Mouse (Mus musculus) MEL (cell line): ENCODE measurements around the gene Wdr91. TPM values are rescaled to one million over a fixed set of nuclear protein-coding genes. Genes with fewer than 3 reads are reported as not detected.

Experiments
- DNase-seq: peaks from one replicate; pipeline ENCODE4 v3.0.0; 2011; ENCODE audit warnings: low read depth, low spot score
- H3K27ac ChIP-seq: 2 replicates; pipeline ENCODE4 v1.5.1; 2012; ENCODE audit warnings: low read depth, mild to moderate bottlenecking, control low read depth, low read length, moderate library complexity; ENCODE audit not compliant: control insufficient read depth
- H3K27me3 ChIP-seq, 2 experiments: fragments of 150-350 bp in 1 of 2; sonication (generic) in 1 of 2; 2 replicates each; pipeline ENCODE4 v1.6.1; 2012; ENCODE audit warnings: low read length in 2 of 2, mild to moderate bottlenecking in 2 of 2, improper control_type of control experiment in 1 of 2, moderate library complexity in 1 of 2; ENCODE audit not compliant: insufficient read depth in 2 of 2, control insufficient read depth in 1 of 2
- H3K36me3 ChIP-seq, 2 experiments: 2 replicates each; pipeline ENCODE4 v1.6.1; 2012 to 2014; ENCODE audit warnings: low read length in 2 of 2, improper control_type of control experiment in 1 of 2, inconsistent platforms in 1 of 2, mild to moderate bottlenecking in 1 of 2; ENCODE audit not compliant: insufficient read depth in 2 of 2, control insufficient read depth in 1 of 2
- H3K4me1 ChIP-seq, 2 experiments: fragments of 150-350 bp in 1 of 2; sonication (generic) in 1 of 2; 2 replicates each; pipeline ENCODE4 v1.6.1; 2012; ENCODE audit warnings: low read length in 2 of 2, improper control_type of control experiment in 1 of 2, mild to moderate bottlenecking in 1 of 2; ENCODE audit not compliant: insufficient read depth in 2 of 2, control insufficient read depth in 1 of 2
- H3K4me3 ChIP-seq, 2 experiments: fragments of 150-350 bp in 1 of 2; sonication (generic) in 1 of 2; 2 replicates each; pipeline ENCODE4 v1.5.1; 2012; ENCODE audit warnings: low read depth in 2 of 2, low read length in 2 of 2, mild to moderate bottlenecking in 2 of 2, moderate library complexity in 2 of 2, control low read depth in 1 of 2, improper control_type of control experiment in 1 of 2; ENCODE audit not compliant: control insufficient read depth in 1 of 2, insufficient read depth in 1 of 2
- H3K79me2 ChIP-seq: 2 replicates; pipeline ENCODE4 v1.6.1; 2012; ENCODE audit warnings: mild to moderate bottlenecking, low read length, moderate library complexity; ENCODE audit not compliant: control insufficient read depth, poor library complexity, insufficient read depth
- H3K9ac ChIP-seq: 2 replicates; pipeline ENCODE4 v1.6.1; 2012; ENCODE audit warnings: low read depth, mild to moderate bottlenecking, control low read depth, low read length, moderate library complexity; ENCODE audit not compliant: control insufficient read depth, poor library complexity, severe bottlenecking
- H3K9me3 ChIP-seq: fragments of 150-350 bp; sonication (generic); replicated peaks from 2 replicates; pipeline ENCODE4 v1.6.1; 2012; ENCODE audit warnings: mild to moderate bottlenecking, low read length, improper control_type of control experiment, moderate library complexity; ENCODE audit not compliant: insufficient read depth
- BHLHE40 ChIP-seq: IDR thresholded peaks from 2 replicates; pipeline ENCODE4 v1.6.1; 2012; ENCODE audit warnings: low read depth, mild to moderate bottlenecking, inconsistent platforms, low read length, improper control_type of control experiment, borderline replicate concordance
- CHD1 ChIP-seq: IDR thresholded peaks from 2 replicates; pipeline ENCODE4 v1.6.1; 2012; ENCODE audit warnings: low read depth, mild to moderate bottlenecking, inconsistent platforms, low read length, improper control_type of control experiment
- CTCF ChIP-seq, 3 experiments: IDR thresholded peaks in 2 of 3; conservative IDR thresholded peaks in 1 of 3; 2 replicates each; pipeline ENCODE4 v1.5.1; 2011 to 2012; ENCODE audit warnings: low read length in 3 of 3, low read depth in 2 of 3, mild to moderate bottlenecking in 2 of 3, improper control_type of control experiment in 1 of 3, inconsistent platforms in 1 of 3, mixed read lengths in 1 of 3, moderate library complexity in 1 of 3; ENCODE audit not compliant: control insufficient read depth in 1 of 3, insufficient read depth in 1 of 3, poor library complexity in 1 of 3, severe bottlenecking in 1 of 3
- GABPA ChIP-seq: IDR thresholded peaks from 2 replicates; pipeline ENCODE4 v1.6.1; 2012; ENCODE audit warnings: low read depth, mild to moderate bottlenecking, inconsistent platforms, low read length, improper control_type of control experiment, moderate library complexity
- GATA1 ChIP-seq: IDR thresholded peaks from 2 replicates; pipeline ENCODE4 v1.6.1; 2011; ENCODE audit warnings: low read depth, low read length, improper control_type of control experiment
- JUND ChIP-seq: IDR thresholded peaks from 2 replicates; pipeline ENCODE4 v1.6.1; 2011; ENCODE audit warnings: low read depth, mild to moderate bottlenecking, improper control_type of control experiment, low read length
- KAT2A ChIP-seq: conservative IDR thresholded peaks from 2 replicates; pipeline ENCODE4 v1.6.1; 2012; ENCODE audit warnings: low read depth, low read length, improper control_type of control experiment, inconsistent platforms
- MAFK ChIP-seq: IDR thresholded peaks from 2 replicates; pipeline ENCODE4 v1.6.1; 2011; ENCODE audit warnings: low read depth, mild to moderate bottlenecking, low read length, improper control_type of control experiment, borderline replicate concordance
- MAX ChIP-seq: IDR thresholded peaks from 2 replicates; pipeline ENCODE4 v1.6.1; 2011; ENCODE audit warnings: low read length, improper control_type of control experiment
- MAZ ChIP-seq: IDR thresholded peaks from 2 replicates; pipeline ENCODE4 v1.6.1; 2012; ENCODE audit warnings: low read depth, mild to moderate bottlenecking, inconsistent platforms, low read length, improper control_type of control experiment
- MEF2A ChIP-seq: IDR thresholded peaks from 2 replicates; pipeline ENCODE4 v1.6.1; 2014; ENCODE audit warnings: low read depth, mild to moderate bottlenecking, inconsistent platforms, low read length, improper control_type of control experiment; ENCODE audit not compliant: poor library complexity, insufficient replicate concordance, severe bottlenecking; ENCODE audit errors: extremely low read depth
- NRF1 ChIP-seq: IDR thresholded peaks from 2 replicates; pipeline ENCODE4 v1.6.1; 2014; ENCODE audit warnings: low read depth, mild to moderate bottlenecking, inconsistent platforms, low read length, improper control_type of control experiment, moderate library complexity; ENCODE audit not compliant: poor library complexity, insufficient read depth, severe bottlenecking
- POLR2A ChIP-seq, 2 experiments: IDR thresholded peaks; 2 replicates each; pipeline ENCODE4 v1.6.1; 2011 to 2012; ENCODE audit warnings: low read length in 2 of 2, mild to moderate bottlenecking in 2 of 2, control low read depth in 1 of 2, improper control_type of control experiment in 1 of 2, low read depth in 1 of 2, moderate library complexity in 1 of 2; ENCODE audit not compliant: control insufficient read depth in 1 of 2, insufficient read depth in 1 of 2, poor library complexity in 1 of 2
- POLR2AphosphoS2 ChIP-seq: IDR thresholded peaks from 2 replicates; pipeline ENCODE4 v1.6.1; 2011; ENCODE audit warnings: low read length, improper control_type of control experiment
- POLR2AphosphoS5 ChIP-seq: IDR thresholded peaks from 2 replicates; pipeline ENCODE4 v1.6.1; 2012; ENCODE audit warnings: low read depth, borderline replicate concordance, mild to moderate bottlenecking, inconsistent platforms, low read length, moderate library complexity, mixed read lengths
- RAD21 ChIP-seq: IDR thresholded peaks from 2 replicates; pipeline ENCODE4 v1.6.1; 2011; ENCODE audit warnings: mild to moderate bottlenecking, low read depth, low read length, improper control_type of control experiment
- RCOR1 ChIP-seq: IDR thresholded peaks from 2 replicates; pipeline ENCODE4 v1.6.1; 2012; ENCODE audit warnings: low read depth, mild to moderate bottlenecking, inconsistent platforms, low read length, improper control_type of control experiment
- SIN3A ChIP-seq: IDR thresholded peaks from 2 replicates; pipeline ENCODE4 v1.6.1; 2012; ENCODE audit warnings: low read length, improper control_type of control experiment, inconsistent platforms
- SMC3 ChIP-seq: IDR thresholded peaks from 2 replicates; pipeline ENCODE4 v1.6.1; 2011; ENCODE audit warnings: low read depth, low read length, improper control_type of control experiment
- TBP ChIP-seq: IDR thresholded peaks from 2 replicates; pipeline ENCODE4 v1.8.0; 2011; ENCODE audit warnings: low read depth, low read length, improper control_type of control experiment
- USF1 ChIP-seq: IDR thresholded peaks from 2 replicates; pipeline ENCODE4 v1.6.1; 2014; ENCODE audit warnings: low read depth, mild to moderate bottlenecking, inconsistent platforms, low read length, improper control_type of control experiment, moderate library complexity
- USF2 ChIP-seq, 2 experiments: IDR thresholded peaks; 2 replicates each; pipeline ENCODE4 v1.6.1; 2011 to 2012; ENCODE audit warnings: improper control_type of control experiment in 2 of 2, low read length in 2 of 2, borderline replicate concordance in 1 of 2, inconsistent platforms in 1 of 2, low read depth in 1 of 2, mild to moderate bottlenecking in 1 of 2; ENCODE audit not compliant: insufficient read depth in 1 of 2
- ZC3H11A ChIP-seq: IDR thresholded peaks from 2 replicates; pipeline ENCODE4 v1.6.1; 2012; ENCODE audit warnings: low read depth, mild to moderate bottlenecking, inconsistent platforms, low read length, improper control_type of control experiment
- ZKSCAN1 ChIP-seq: IDR thresholded peaks from 2 replicates; pipeline ENCODE4 v1.6.1; 2012; ENCODE audit warnings: low read depth, mild to moderate bottlenecking, inconsistent platforms, low read length, improper control_type of control experiment, moderate library complexity
- ZNF384 ChIP-seq: IDR thresholded peaks from 2 replicates; pipeline ENCODE4 v1.6.1; 2012; ENCODE audit warnings: low read depth, mild to moderate bottlenecking, inconsistent platforms, low read length, improper control_type of control experiment
- polyA plus RNA-seq, 2 experiments: library from polyadenylated mRNA; stranded (reverse) in 1 of 2; unstranded in 1 of 2; fragments of >175 nt in 1 of 2; fragments of >200 nt in 1 of 2; gene quantifications; 2 replicates each; pipeline versions ENCODE4 v1.2.1 to v1.2.4; 2012; ENCODE audit warnings: low replicate concordance in 2 of 2, low read depth in 1 of 2; ENCODE audit not compliant: insufficient read length in 2 of 2, insufficient read depth in 1 of 2, missing spikeins in 1 of 2
- total RNA-seq: library from RNA; depleted of rRNA; stranded (reverse); fragments of 300-350 nt; gene quantifications from 2 replicates; pipeline ENCODE4 v1.2.3, GENCODE M21; 2012

Gene Wdr91
- total and polyA plus RNA-seq, 3 experiments, result 11.7 to 24.1 TPM; not detected in 1

DNA sequence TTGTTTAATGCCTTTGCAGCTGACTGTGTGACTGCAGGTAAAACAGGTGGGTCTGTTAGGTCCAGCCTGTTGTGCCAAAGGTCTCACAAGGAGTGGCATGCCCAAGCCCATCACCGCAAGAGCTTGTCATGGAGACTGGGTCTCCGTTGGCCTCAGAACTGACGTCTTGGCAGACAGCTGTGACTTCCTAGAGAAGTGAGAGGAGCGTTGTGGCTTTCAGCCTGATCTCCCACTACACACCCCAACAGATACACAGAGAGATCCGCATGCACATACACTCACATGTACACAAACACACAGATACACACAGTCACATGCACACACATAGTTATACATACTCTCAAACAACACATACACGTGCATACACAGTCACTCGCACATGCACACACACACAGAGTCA lies 40.8 kb upstream of the Wdr91 start:
- H3K4me3 ChIP-seq, result no peak overlapping the region
- no peaks in the 10 kb centered on the region for H3K4me1 ChIP-seq
- no peak for DNase-seq
- no peak overlapping the region for H3K27ac ChIP-seq
- TF ChIP-seq POLR2AphosphoS5 (0 out of 2 replicates have a peak, but pooled peaks have one; percentile 56), POLR2AphosphoS2 (no peak), BHLHE40 (no peak)
- TF ChIP-seq, all 39 proteins: peak for 1
- H3K36me3 ChIP-seq, result no peaks in the 10 kb centered on the region
- no peaks in the 10 kb centered on the region for H3K9me3 ChIP-seq
- H3K79me2 ChIP-seq, result no peaks in the 10 kb centered on the region
- no peaks in the 10 kb centered on the region for H3K27me3 ChIP-seq
- H3K9ac ChIP-seq, result no peak overlapping the region

- Histone ChIP-seq H3K27me3 (no peaks in the 10 kb centered on the region), H3K36me3 (no peaks in the 10 kb centered on the region), H3K79me2 (no peaks in the 10 kb centered on the region), H3K27ac (no peak overlapping the region), H3K9ac (no peak overlapping the region), H3K9me3 (no peaks in the 10 kb centered on the region), H3K4me3 (no peak overlapping the region), H3K4me1 (no peaks in the 10 kb centered on the region)
- TF ChIP-seq GABPA (no peak), USF1 (no peak), POLR2A (IDR thresholded peaks at IDR 0.05; ENCODE audit: control insufficient read depth in 1 of 2, insufficient read depth in 1 of 2, low read depth in 1 of 2, low read length in 2 of 2, poor library complexity in 1 of 2) (no peak), SIN3A (no peak), NRF1 (no peak), ZNF384 (no peak), SMC3 (no peak), MEF2A (no peak)
- DNase-seq, result no peak
Observed at GRCm38 (mm10) chr6:34948461-34948860, 37.8 kb upstream of the Wdr91 start.

DNA sequence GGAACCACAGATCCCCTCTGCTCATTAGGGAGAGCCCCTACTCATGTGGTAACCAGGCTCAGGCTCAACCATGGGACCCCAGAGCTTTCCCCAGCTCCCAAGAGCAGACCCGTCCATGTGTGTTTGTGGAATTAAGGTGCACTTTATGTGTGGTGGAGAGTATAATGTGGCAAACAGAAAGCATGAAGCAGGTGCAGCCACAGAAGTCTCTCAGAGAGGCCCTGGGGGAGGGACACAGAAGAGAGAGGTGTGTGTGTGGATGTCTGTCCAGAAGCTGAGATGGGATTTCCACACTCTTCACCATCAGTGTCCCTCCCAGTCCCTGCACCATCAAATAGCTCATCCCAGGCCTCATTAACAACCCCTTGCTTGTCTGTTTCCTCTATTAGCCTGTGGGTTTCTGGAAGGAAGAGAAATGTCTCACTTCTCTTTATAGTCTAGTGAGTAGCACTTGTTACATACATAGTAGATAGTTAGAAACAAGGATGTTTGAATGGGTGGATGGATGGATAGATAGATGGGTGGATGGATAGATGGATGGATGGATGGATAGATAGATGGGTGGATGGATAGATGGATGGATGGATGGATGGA lies 35.9 kb upstream of the Wdr91 start:
- no peak for DNase-seq
- Histone ChIP-seq H3K4me3 (no peak overlapping the region), H3K9me3 (no peaks in the 10 kb centered on the region), H3K4me1 (no peaks in the 10 kb centered on the region), H3K27ac (no peak overlapping the region), H3K9ac (no peak overlapping the region), H3K36me3 (peaks cover 0 to 2% of the 10 kb centered on the region in 2 experiments; a peak in 1 of 4 replicates), H3K27me3 (no peaks in the 10 kb centered on the region), H3K79me2 (no peaks in the 10 kb centered on the region)
- TF ChIP-seq CTCF (IDR thresholded peaks at IDR 0.05 in 2 of 3, conservative IDR thresholded peaks at IDR 0.05 in 1 of 3; ENCODE audit: control insufficient read depth in 1 of 3, insufficient read depth in 1 of 3, low read depth in 2 of 3, low read length in 3 of 3, poor library complexity in 1 of 3, severe bottlenecking in 1 of 3) (no peak), MAFK (no peak), ZC3H11A (no peak), USF1 (no peak), GATA1 (no peak), SMC3 (no peak), RAD21 (no peak), KAT2A (no peak), SIN3A (no peak), RCOR1 (no peak), USF2 (IDR thresholded peaks at IDR 0.05; ENCODE audit: borderline replicate concordance in 1 of 2, insufficient read depth in 1 of 2, low read depth in 1 of 2, low read length in 2 of 2) (no peak), TBP (no peak), MAX (no peak), CHD1 (no peak), ZKSCAN1 (no peak), JUND (no peak), MEF2A (no peak), MAZ (no peak), ZNF384 (no peak)
